Mouse (Mus musculus): ENCODE measurements around the gene Gm867.

The Gm867 gene

GRCm38 (mm10) chr10:75940520-75940919 lies at the start of gene Gm867:
Gene Gm867 (minus strand): TSS chr10:75940672.
- no peak for DNase-seq (ENCODE audit: low spot score in 2 of 2)

- no peak for DNase-seq (ENCODE audit: low spot score in 2 of 2)
Observed at GRCm38 (mm10) chr10:75979432-75979831, 39.0 kb upstream of the Gm867 start.

- no peak for DNase-seq (ENCODE audit: low spot score in 2 of 2)
Observed at GRCm38 (mm10) chr10:75978835-75979157, 38.3 kb upstream of the Gm867 start.

- DNase-seq (ENCODE audit: low spot score in 2 of 2), result no peak
Observed at GRCm38 (mm10) chr10:75978119-75978834, 37.8 kb upstream of the Gm867 start.

GRCm38 (mm10) chr10:75975216-75975615 lies 34.7 kb upstream of the Gm867 start:
- DNase-seq (ENCODE audit: low spot score in 2 of 2), result no peak

GRCm38 (mm10) chr10:75973846-75974245 lies 33.4 kb upstream of the Gm867 start:
- DNase-seq (ENCODE audit: low spot score in 2 of 2), result no peak

- no peak for DNase-seq (ENCODE audit: low spot score in 2 of 2)
Observed at GRCm38 (mm10) chr10:75954381-75954811, 13.9 kb upstream of the Gm867 start, which contains the start of gene Gm5134. Gene Gm5134 (plus strand): TSS chr10:75954514.

GRCm38 (mm10) chr10:75951424-75952050 lies 11.1 kb upstream of the Gm867 start:
- DNase-seq (ENCODE audit: low spot score in 2 of 2), result peak in 1 of 2 experiments; percentile 17

- peak in 1 of 2 experiments; percentile 12 for DNase-seq (ENCODE audit: low spot score in 2 of 2)
Observed at GRCm38 (mm10) chr10:75950791-75951210, 10.3 kb upstream of the Gm867 start.

- DNase-seq (ENCODE audit: low spot score in 2 of 2), result no peak
Observed at GRCm38 (mm10) chr10:75949053-75950045, 8.9 kb upstream of the Gm867 start.

GRCm38 (mm10) chr10:75948079-75948478 lies 7.6 kb upstream of the Gm867 start:
- no peak for DNase-seq (ENCODE audit: low spot score in 2 of 2)

GRCm38 (mm10) chr10:75945896-75946295 lies 5.4 kb upstream of the Gm867 start:
- no peak for DNase-seq (ENCODE audit: low spot score in 2 of 2)

- DNase-seq (ENCODE audit: low spot score in 2 of 2), result no peak
Observed at GRCm38 (mm10) chr10:75945213-75945612, 4.7 kb upstream of the Gm867 start.

- DNase-seq (ENCODE audit: low spot score in 2 of 2), result no peak
Observed at GRCm38 (mm10) chr10:75944066-75944772, 3.7 kb upstream of the Gm867 start.

- no peak for DNase-seq (ENCODE audit: low spot score in 2 of 2)
Observed at GRCm38 (mm10) chr10:75942736-75943477, 2.4 kb upstream of the Gm867 start, which contains the start of gene Vpreb3. Gene Vpreb3 (plus strand): TSS chr10:75943057.

- no peak for DNase-seq (ENCODE audit: low spot score in 2 of 2)
Observed at GRCm38 (mm10) chr10:75941042-75941824, 761 bp upstream of the Gm867 start.

GRCm38 (mm10) chr10:75939481-75940234 lies 814 bp downstream of the Gm867 start:
- DNase-seq (ENCODE audit: low spot score in 2 of 2), result no peak

GRCm38 (mm10) chr10:75937851-75938643 lies 2.4 kb downstream of the Gm867 start:
- DNase-seq (ENCODE audit: low spot score in 2 of 2), result no peak
